Mouse (Mus musculus): ENCODE data around the gene Qtrt2. TPM values are rescaled to one million over a fixed set of nuclear protein-coding genes. Genes with fewer than 3 reads are reported as not detected.

Qtrt2 gene
- total RNA-seq (2021) = 30.8 and 40.2 TPM in 2 replicates
- long read RNA-seq, partial matches to known transcripts = 2 of 11 reads
- long read RNA-seq, other reads (novel, unspliced or antisense) = 8 of 11 reads

- no peak for DNase-seq
Measured at GRCm38 (mm10) chr16:43926341-43926859, at the start of gene Qtrt2. Gene Qtrt2, minus strand, starts transcription at chr16:43926809.

- DNase-seq = no peak
Measured at GRCm38 (mm10) chr16:43973606-43974220, 47.1 kb upstream of the Qtrt2 start.

- DNase-seq = no peak
Measured at GRCm38 (mm10) chr16:43973147-43973546, 46.5 kb upstream of the Qtrt2 start.

GRCm38 (mm10) chr16:43972391-43972790, 45.8 kb upstream of the Qtrt2 start:
- DNase-seq = no peak

DNA sequence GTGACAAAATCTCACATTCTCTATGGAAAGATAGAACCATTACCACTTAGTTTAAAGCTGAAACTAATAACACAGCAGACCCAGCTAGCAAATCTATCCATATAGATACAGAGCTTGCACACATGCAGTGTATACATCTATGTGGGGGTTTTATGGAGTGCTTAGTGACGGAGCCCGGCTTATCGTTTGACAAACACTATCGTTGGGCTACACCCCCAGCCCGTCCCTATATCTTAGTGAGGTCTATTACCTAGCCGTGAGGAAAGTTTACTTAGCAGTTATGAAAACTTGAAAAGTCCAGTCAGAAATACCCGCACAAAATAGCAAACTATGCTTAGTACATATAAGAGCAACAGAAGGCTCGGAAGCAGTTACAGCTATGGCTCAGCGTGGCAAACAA, 45.1 kb upstream of the Qtrt2 start:
- DNase-seq = no peak

DNA sequence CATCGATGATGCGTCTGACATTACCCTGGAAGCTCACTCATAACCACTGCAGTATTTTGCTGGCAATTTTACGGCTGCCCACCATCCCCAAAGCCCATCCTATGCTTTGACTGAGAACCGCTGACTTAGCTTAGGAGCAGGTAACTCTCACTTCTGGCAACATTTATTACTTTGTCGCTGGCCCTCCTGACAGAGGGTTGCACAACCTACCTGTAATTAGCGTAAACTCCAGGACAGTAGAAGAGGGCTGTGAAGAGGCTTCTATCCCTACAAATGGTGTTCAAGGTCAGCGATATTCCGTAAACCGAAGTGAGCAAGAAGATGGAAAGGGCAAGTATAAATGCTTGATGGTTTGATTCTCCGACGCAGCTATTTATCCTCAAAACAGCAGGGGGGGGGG, 44.6 kb upstream of the Qtrt2 start:
- DNase-seq = no peak

- no peak for DNase-seq
Measured at GRCm38 (mm10) chr16:43970426-43970825, 43.8 kb upstream of the Qtrt2 start.

DNA sequence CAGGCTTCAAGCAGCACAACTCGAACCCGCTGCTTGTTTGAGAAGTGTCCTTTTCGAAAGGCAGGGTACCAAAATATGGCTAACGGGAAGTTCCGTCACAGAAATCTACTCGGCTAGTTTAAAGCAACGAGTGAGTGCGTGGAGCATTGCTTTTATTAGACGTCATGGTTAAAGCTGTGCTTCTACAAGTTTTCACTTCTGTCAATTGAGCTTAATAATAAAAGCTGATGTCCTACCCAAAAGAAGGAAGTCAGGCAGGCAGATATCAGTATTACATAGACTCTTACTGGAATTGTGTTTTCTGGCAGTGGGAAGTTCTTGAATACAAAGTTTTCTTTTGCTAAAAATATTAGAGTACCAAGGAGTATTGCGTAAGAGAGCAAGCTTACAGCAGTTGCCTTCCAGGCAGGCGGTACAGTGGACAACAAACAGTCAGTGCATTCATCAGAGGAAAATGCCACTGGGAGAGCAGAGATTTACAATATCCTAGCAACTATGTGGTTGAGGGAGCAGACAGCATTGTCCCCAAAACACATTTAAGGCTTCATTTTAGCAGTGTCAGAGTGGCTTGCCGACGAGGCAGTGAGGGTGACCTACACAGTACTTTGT, 39.3 kb upstream of the Qtrt2 start:
- no peak for DNase-seq

DNA sequence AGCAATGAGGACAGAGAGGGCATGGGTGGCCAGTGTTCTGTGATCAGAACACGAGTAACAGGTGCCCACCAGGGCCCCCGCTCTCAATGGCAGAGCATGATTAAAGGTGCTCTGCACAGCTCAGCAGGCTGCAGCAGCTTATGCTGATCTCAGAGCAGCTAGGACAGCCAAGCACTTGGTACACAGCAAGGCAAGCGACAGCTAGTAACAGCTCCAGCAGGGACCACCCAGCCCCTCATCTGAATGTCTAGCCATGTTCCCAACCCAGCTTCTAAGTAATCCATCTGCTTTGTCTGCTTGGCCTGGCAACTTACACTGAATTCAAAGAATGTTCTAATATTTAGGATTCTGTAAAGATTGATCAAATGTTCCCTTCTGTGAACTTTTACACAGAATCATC, 37.2 kb upstream of the Qtrt2 start:
- no peak for DNase-seq

DNA sequence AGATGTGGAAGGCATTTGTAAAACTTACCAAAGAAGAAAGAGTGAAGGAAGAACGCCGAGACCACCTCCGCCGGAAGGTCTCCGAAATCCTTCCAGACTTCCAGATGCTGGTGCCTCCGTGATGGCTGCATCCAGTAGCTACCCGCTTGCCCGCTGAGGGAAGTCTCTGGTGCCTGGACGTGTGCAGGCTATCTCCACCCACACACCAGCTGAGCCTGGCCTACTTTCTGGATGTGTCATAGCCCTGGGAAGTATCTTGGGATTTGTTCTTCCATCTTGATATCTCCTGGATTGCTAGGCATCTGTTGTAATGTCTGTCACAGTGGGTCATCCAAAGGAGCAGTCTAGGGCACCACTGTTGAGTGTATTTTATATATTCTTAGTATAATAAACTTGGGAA, 36.7 kb upstream of the Qtrt2 start:
- DNase-seq = no peak

DNA sequence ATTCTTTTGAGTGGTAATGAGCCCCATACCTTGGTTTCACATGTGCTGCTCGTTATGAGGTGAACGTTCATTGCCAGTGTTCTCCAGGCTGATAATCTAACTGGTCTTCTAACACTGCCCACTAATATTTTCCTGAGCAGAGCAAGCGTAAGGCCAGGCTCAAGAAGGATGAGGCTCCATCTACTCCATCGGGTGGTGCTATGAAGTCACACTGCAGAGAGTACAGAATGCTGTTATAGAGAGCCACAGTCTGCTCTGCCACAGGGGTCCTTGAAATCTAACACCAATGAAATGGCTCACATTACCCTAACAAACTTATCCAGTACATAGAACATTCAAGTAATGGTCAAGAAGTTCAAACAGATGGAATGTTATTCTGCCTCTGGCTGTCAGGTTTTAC, 31.4 kb upstream of the Qtrt2 start:
- no peak for DNase-seq

DNA sequence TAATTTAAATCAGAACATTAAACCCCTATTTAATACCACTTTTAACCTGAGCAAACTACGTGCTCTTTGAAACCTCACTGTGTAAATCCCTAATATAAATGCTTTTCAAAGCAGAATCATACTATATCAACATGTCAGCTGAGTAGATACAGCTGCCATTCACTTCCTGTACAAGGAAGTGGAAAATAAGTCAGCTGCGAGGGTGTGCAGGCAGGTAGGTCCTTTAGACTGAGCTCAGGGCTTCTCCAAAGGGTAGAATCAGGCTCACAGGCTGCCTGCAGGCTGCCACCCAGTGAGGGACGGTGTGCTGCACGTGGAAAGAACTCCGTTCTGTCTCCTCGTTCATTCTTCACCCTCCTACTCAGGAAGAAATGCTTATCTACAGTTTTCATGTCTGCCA, 28.3 kb upstream of the Qtrt2 start:
- no peak for DNase-seq

DNA sequence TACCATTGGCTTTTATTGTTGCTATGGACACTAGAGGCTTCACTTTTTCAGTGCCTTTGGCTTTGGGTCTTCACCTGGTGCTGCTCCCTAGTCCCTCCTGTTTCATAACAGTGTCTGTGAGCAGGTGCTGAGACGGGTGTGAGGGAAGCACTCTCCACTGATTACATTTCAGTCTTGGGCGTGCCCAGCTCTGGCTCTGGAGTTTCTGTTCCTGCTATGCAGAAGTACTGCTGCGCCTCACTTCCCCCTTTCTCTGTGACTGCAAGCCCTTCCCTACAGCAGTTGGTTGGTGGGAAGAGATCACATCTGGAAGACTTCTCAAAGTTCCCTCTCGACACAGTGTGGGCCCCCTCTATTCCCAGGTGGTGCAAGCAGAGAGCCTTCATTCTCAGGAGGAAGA, 25.0 kb upstream of the Qtrt2 start:
- DNase-seq = no peak

DNA sequence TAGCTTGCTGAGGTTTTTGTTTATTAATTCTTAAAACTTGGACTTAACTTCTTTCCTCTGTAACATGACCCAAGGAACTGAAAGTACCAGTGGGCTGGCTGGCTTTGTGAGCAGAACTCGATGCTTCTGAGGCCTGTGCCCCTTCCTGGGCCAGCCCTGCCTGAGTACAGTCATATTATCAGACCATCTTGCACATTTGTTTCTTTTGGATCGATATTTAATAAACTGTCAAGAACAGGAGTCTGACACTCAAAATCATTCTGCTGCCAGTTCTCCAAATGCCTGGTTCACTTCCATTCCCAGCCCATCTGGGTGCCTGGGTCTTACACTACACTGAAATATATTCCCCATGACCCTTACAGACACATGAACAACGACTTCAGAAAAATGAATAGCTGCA, 19.3 kb upstream of the Qtrt2 start:
- DNase-seq = no peak

GRCm38 (mm10) chr16:43945351-43945750, 18.7 kb upstream of the Qtrt2 start:
- no peak for DNase-seq

DNA sequence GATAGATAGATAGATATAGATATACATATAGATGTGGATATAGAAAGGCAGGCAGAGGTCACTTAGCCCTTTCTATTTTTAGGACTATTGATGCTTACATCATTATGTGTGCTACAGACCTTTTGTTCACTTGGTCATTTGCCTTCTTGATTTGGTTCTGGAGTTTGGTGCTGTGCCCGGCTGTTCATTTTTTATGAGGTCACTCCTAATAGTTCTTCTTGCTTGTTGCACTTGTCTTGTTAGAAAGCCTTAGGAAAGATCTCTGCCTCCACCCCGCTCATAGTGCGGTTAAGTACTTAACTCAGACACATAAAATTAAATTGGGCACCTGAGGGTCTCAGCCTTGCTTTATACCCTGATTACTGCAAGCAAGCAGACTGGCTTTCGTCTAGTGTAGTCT, 14.2 kb upstream of the Qtrt2 start:
- DNase-seq = no peak

- DNase-seq = no peak
Measured at GRCm38 (mm10) chr16:43935892-43936291, 9.3 kb upstream of the Qtrt2 start.

DNA sequence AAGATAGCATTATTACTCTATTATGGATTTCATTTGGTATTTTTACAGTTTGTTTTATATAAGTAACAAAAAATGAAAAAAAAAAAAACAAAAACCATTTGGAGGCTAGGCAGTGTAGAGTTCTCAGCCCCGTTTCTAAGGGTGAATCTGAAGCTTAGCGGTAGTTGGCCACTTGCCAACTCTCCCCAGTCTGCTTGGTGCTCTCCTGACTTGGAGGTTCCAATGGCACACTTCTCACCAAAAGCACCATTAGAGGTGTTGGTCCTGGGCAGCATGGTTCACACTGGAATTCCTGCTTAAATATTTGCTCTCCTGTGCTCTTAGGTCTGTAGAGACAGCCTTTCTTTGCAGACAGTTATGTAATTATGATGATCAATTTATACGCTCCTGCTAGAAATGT, 8.8 kb upstream of the Qtrt2 start:
- no peak for DNase-seq

GRCm38 (mm10) chr16:43934856-43935255, 8.2 kb upstream of the Qtrt2 start:
- DNase-seq = no peak

DNA sequence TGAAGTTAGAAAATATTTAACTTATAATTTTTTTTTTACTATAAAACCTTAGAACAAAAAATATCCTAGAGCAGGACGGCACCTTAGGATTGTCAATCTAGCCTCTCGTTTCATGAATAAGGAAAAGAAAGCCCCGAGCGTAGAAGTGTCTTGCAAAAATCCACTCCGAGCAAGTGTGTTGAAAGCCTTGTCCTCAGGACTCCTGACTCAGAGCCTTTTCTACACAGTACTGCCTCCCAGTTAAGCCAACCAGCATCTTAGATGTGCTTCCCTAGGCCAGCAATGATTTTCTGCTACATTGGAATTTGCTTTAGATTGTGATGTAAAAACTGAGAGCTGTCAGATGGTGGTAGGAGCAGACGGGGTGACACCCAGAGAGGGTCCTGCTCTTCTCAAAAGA, 6.4 kb upstream of the Qtrt2 start:
- no peak for DNase-seq

GRCm38 (mm10) chr16:43932319-43932718, 5.7 kb upstream of the Qtrt2 start:
- no peak for DNase-seq

DNA sequence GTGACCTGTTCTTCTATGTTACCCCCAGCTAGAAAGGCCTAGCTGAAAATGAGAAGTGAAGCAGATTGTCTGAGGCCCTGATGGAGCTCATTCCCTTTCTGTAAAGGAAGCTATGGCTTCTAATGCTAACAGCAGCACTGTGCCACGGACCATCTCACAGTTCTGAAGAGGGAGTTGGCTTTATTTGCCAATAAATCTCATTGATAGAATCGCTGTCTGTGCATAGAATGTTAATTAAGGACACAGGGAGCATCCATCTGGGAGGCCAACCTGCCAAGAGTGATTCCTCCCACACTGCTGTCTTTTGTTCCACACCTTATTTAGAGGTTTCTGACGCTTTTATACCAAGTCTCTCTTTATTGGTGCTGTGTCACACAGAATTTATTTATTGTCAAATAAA, 4.9 kb upstream of the Qtrt2 start:
- no peak for DNase-seq

DNA sequence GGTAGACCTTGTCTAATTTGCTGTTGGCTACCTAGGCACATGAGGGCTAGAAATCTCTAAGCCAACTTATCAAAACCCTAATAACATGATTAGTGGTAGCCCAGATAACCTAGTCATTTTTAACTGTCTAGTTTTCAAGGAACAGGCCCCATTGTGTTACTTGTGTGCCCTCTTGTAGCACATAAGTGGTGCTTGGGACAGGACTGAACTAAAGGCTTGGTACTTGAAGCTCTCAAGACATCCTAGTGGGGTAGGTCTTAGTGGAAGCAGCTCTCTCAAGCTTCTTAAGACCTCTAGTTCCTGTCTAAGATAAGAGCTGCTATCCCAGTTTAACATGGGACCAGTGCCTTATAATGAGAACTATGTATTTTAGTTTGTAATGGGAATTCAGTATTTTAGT, 4.0 kb upstream of the Qtrt2 start:
- DNase-seq = no peak

- DNase-seq = no peak
Measured at GRCm38 (mm10) chr16:43925846-43926245, 763 bp downstream of the Qtrt2 start.

Data from adrenal gland, postnatal 25 days (tissue).